Mouse (Mus musculus): ENCODE results near the gene Gkn1.

Gene Gkn1

DNA sequence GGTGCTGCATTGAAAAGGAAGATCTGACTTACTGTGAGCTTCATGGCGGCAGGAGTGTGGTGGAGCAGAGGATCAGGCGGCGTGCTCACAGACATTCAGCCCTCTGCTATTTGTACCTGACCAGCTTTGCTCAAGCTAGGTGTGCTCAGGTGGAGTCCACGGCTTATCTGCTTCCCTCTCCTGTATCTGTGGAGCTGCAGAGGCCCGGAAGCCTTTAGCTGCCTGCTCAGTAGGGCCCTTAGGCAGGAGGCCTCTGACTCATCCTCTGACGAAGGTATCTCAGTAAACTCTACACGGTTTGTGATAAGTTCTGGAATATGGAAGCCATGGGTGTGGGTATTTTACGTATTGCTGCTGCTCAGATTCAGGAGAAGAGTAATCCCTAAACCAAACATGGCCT lies at the start of gene Gkn1:
TSS of gene Gkn1 (minus strand) at position 114 of the 400 bp plus-strand sequence.
- 95% methylated on average over 8 of the region's 8 CpGs for WGBS

DNA sequence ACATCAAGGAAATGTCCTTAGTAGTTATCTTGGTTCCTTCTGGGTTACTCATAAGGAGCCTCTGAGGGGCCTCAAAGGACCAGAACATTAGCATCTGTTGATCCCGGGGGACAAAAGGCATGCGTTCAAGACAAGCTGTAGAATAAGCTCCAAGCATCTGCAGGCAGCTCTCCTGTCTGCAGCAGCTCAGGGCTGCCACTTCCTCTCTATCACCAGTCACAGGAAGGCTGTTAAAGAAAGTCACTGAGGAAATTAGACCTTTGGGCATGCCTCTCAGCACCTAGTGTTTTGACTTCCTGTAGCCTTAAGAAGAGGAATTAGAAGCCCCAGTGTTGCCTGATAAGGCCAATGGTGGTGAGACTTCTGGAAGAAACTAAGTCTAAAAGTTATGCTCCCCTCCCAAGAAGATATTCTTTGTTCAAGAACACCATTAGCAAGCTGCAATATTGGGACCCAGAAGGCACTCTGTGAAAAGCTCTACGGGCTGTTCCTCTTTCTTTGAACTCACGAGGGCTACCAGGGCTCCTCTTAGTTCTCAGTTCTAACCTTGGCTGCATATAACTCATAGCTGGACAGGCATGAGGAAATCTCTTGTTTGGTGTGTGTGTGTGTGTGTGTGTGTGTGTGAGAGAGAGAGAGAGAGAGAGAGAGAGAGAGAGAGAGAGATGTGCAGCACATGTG lies 49.3 kb upstream of the Gkn1 start:
- 61% methylated on average over 4 of the region's 4 CpGs for WGBS

- WGBS: 3% methylated on average over 5 of the region's 5 CpGs
These were observed 48.4 kb upstream of the Gkn1 start for GRCm38 (mm10) chr6:87399137-87399536.

- WGBS: 83% methylated on average over 9 of the region's 9 CpGs
These were observed 44.0 kb upstream of the Gkn1 start for GRCm38 (mm10) chr6:87394783-87395182.

DNA sequence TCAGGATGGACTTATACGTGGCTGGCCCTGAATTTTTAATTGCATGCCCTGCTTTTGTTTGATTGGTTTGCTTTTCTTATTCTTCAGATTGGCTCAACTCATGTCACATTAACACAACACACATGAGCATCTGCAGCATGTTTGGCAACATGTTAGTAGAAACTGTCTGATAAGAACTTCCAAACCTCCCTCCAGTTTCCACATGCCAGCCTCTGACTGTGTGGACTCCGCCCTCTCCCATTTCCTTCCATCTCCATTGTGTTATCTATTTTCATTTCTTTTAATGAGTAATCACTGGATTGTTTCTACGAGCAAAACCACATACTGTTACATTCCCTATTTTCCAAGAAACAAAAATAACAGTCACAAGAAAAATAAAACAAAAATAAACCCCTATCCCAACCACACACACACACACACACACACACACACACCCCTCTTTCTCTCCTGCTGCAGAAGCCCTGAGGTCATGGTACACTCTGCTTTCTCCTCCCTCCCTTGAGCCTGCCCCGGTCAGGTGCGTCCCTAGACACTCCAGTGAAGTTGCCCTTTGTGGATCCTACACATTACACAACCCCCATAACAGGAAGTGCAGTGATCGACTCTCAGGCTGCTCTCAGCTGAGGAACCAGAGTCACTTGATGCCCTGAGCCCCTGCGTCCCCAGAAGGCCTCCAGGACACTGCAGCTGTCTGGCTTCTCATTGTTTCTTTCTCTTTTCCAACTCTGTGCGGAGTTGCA lies 42.9 kb upstream of the Gkn1 start:
- WGBS: 79% methylated on average over 8 of the region's 8 CpGs

DNA sequence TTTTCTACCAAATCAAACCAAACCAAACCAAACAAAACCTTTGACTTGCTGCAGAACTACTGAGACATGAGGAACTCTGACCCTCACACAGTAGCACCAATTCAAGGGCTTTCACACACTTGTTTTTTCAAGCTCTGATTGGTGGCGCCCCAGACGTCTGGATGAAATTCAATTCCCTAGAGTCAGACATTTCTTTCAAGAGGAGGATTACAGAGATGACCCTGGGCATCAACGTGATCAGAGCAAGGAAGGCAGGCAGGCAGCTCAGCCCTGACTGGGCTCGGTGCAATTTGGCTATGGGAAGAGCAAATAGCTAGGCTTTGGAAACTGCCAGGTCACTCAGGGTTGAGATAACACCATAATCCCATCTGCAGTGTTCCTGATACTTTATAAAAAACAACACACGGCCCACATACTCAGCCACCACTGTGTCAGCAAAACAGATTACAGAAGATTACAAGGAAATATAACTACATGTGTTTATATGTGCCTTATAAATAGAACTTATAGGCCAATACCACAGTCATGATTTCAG lies 38.8 kb upstream of the Gkn1 start:
- 80% methylated on average over 5 of the region's 5 CpGs for WGBS

GRCm38 (mm10) chr6:87388877-87389276 lies 38.1 kb upstream of the Gkn1 start, which contains the start of gene Gkn3:
Gene Gkn3, minus strand, starts transcription at chr6:87388935.
- WGBS: 81% methylated on average over 7 of the region's 7 CpGs

DNA sequence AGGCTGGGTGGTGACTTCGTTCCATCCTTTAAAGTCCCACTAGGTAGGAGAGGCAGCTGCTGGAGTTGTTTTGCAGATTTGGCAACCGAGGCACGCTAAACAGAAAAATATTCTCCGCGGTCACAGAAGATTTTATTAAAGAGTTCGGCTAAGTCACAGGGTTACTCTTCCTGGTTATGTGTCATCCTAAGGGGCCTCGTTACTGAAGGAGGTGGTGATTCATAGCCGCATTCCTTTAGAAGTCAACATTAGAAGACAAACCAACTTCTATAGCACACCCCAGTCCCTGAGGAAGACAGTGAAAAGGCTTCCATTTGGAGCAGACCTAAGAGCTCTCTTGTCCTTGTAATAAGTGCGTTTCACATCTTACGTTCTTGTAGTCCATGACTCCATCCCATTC lies 35.9 kb upstream of the Gkn1 start:
- 86% methylated on average over 10 of the region's 10 CpGs for WGBS

DNA sequence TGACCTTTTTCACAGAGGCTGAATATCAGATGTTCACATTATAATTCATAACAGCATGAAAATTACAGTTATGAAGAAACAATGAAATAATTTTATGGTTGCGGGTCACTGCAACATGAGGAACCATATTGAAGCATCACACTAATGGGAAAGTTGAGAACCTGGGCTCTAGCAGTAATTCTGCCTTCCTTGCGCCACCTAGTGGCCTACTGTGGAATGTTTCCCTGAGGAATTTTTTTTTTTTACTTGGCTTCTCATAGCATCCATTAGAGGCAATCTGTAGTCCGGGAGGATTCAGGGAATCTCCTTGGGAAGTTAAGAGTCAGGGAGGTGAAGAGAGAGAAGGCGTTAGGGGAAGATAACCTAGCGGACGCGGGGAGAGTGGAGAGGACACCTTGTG lies 35.5 kb upstream of the Gkn1 start:
- 8% methylated on average over 7 of the region's 7 CpGs for WGBS

- 34% methylated on average over 6 of the region's 6 CpGs for WGBS
These were observed 34.0 kb upstream of the Gkn1 start for GRCm38 (mm10) chr6:87384761-87385160.

DNA sequence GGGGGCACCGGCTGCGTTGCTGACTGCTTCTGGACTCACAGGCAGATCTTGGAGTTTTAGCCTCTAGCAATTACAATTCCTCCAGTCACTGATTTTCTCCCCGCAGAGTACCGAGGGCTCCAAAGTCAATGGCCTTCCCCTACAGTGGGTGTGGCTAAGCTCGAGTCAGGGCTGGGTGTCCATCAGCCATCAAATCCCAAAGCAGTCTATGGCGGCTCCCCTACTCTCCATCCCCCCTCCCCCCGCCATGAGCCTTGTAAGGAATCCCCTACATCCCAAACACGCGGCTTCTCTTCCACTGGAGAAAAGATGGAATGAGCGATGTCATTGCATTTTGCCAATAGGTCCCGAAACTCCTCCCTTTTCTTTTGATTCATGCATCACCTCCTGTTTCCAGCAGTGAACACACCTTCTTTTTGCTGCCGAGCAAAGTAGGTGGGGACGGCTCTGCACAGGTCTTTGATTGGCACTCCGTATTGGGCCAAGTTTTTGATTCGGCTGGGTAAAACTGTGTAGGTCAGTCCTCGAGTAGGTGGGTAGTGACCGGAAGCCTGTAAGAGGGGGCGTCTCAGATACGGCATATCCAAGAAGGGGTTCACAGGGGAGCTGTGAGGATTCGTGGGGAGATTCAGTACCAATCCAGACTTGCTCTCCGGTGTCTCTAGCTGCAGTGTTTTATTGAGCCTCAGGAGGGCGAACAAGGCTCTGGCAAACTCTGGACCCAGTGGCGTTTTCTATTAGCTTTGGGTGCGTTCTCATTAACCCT lies 33.4 kb upstream of the Gkn1 start:
- WGBS: 6% methylated on average over 24 of the region's 24 CpGs

- 93% methylated on average over 9 of the region's 9 CpGs for WGBS
These were observed 22.3 kb upstream of the Gkn1 start, which contains the start of gene Gkn2 for GRCm38 (mm10) chr6:87373057-87373456. Gene Gkn2, plus strand, starts transcription at chr6:87373357.

DNA sequence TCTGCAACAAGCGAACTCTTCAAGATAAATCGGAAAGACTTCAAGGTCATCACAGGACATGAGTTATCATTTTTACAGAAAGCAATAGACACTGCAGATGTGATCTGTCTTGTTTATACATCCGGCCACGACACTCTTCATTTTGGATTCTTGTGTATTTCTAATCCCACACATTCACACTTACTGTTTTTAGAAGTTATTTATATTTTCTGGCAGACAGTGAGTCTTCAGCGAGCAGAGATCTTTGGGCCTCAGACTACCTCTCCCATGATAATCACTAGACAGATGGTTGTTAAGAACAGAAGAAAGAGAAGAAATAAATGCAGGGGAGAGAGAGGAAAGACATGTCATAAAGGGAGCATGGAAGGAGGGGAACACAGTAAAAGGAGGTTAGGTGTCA lies 18.5 kb upstream of the Gkn1 start:
- 57% methylated on average over 5 of the region's 5 CpGs for WGBS

- 74% methylated on average over 5 of the region's 5 CpGs for WGBS
These were observed 3.7 kb upstream of the Gkn1 start for GRCm38 (mm10) chr6:87354441-87354840.

DNA sequence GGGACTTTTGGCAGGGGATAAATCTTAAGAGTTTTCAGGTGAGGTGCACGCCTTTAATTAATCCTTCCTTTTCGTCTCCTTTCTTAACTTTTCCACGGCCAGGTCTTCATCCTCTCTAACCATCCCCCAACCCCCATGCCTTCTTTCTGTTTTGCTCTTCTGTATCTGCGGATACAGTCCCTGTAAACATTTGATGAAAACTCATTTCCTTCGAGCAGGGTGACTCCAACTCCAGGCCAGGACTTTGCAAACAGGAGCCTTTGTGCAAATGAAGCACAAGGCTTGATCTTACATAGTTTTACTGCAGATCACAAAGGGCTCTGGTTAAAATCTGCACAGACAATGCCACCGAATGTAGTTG lies 14.8 kb downstream of the Gkn1 start:
- WGBS: 16% methylated on average over 6 of the region's 6 CpGs

GRCm38 (mm10) chr6:87335091-87335934 lies 15.4 kb downstream of the Gkn1 start, which contains the start of gene Antxr1:
Gene Antxr1, minus strand, starts transcription at chr6:87335821.
- under 1% methylated on average over 54 of the region's 54 CpGs for WGBS

DNA sequence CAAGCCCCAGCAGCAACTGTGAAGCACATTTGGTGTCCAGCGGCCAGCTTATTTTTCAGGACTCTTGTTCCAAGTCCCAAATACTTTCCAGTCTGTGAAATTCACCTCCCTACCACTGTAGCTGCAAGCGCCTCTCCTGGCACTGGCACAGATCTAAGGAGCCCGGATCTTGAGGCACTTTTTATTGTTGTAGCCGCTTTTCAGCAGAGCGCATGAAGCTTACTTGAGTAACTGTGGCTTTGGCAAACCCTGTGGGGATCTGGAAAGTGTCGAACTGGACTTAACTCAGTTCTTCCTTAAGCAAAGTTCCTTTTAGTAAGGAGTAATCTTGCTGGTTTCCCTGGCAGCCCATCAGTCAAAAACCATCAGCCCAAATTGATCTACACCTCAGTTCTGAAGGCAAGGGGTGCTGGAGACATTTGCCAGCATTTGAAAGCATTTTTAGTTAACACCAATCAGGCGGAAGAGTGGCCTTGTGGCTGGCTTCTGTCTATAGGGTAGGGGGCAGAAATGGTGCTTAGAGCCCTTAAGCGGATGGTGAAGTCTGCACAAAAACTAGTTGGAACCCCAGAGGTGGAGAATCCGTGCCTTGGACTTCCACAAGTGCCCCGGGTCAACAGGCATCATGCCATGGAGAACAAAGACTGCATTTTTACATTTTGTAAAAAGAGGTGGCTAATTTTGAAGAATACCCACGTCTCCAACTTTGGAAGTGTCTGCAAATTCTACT lies 16.2 kb downstream of the Gkn1 start:
- 15% methylated on average over 11 of the region's 11 CpGs for WGBS

- 50% methylated on average over 2 of the region's 2 CpGs for WGBS
These were observed 18.4 kb downstream of the Gkn1 start for GRCm38 (mm10) chr6:87332380-87332779.

GRCm38 (mm10) chr6:87328265-87329173 lies 22.2 kb downstream of the Gkn1 start:
- 69% methylated on average over 22 of the region's 22 CpGs for WGBS
